Mouse (Mus musculus) spleen, postnatal 4 days (tissue): ENCODE results near the gene Trio.

ENCODE experiments used
- DNase-seq, 2 experiments: peaks; one replicate each; pipeline ENCODE4 v3.0.0; 2022; ENCODE audit warnings: low spot score in 2 of 2

Gene Trio

GRCm38 (mm10) chr15:27923280-27923986, 102.2 kb downstream of the Trio start:
- peak; percentile 52 to 74 for DNase-seq

GRCm38 (mm10) chr15:27920751-27921150, 104.9 kb downstream of the Trio start:
- DNase-seq, result no peak

- no peak for DNase-seq
These were observed 106.1 kb downstream of the Trio start for GRCm38 (mm10) chr15:27919540-27919939.

- no peak for DNase-seq
These were observed 106.8 kb downstream of the Trio start for GRCm38 (mm10) chr15:27918798-27919197.

- DNase-seq, result no peak
These were observed 109.4 kb downstream of the Trio start for GRCm38 (mm10) chr15:27916204-27916603.

GRCm38 (mm10) chr15:27913013-27913412, 112.6 kb downstream of the Trio start:
- no peak for DNase-seq

- DNase-seq, result no peak
These were observed 114.5 kb downstream of the Trio start for GRCm38 (mm10) chr15:27911196-27911595.

- no peak for DNase-seq
These were observed 115.5 kb downstream of the Trio start for GRCm38 (mm10) chr15:27910179-27910578.

- no peak for DNase-seq
These were observed 118.0 kb downstream of the Trio start for GRCm38 (mm10) chr15:27907649-27908048.

- DNase-seq, result no peak
These were observed 119.2 kb downstream of the Trio start for GRCm38 (mm10) chr15:27906409-27906808.

GRCm38 (mm10) chr15:27905341-27905740, 120.3 kb downstream of the Trio start:
- DNase-seq, result no peak

- no peak for DNase-seq
These were observed 121.2 kb downstream of the Trio start for GRCm38 (mm10) chr15:27904346-27905005.

GRCm38 (mm10) chr15:27901200-27901599, 124.4 kb downstream of the Trio start:
- DNase-seq, result no peak

- no peak for DNase-seq
These were observed 126.7 kb downstream of the Trio start for GRCm38 (mm10) chr15:27898795-27899406.

GRCm38 (mm10) chr15:27894112-27894511, 131.5 kb downstream of the Trio start:
- no peak for DNase-seq

- DNase-seq, result no peak
These were observed 133.6 kb downstream of the Trio start for GRCm38 (mm10) chr15:27892029-27892428.

- no peak for DNase-seq
These were observed 135.0 kb downstream of the Trio start for GRCm38 (mm10) chr15:27890666-27891065.

- no peak for DNase-seq
These were observed 137.5 kb downstream of the Trio start for GRCm38 (mm10) chr15:27888153-27888552.

GRCm38 (mm10) chr15:27886992-27887391, 138.7 kb downstream of the Trio start:
- no peak for DNase-seq

- DNase-seq, result peak; percentile 72 to 91
These were observed 141.0 kb downstream of the Trio start for GRCm38 (mm10) chr15:27884347-27885250.

GRCm38 (mm10) chr15:27883881-27884280, 141.8 kb downstream of the Trio start:
- no peak for DNase-seq

GRCm38 (mm10) chr15:27882898-27883297, 142.8 kb downstream of the Trio start:
- DNase-seq, result no peak
